12 mouse cellular contexts compared by ENCODE assay signal in genomic region chr19:36112007-36112406, GRCm38 (mm10). TPM values are rescaled to one million over a fixed set of nuclear protein-coding genes. Genes with fewer than 3 reads are reported as not detected.
DNase-seq lines count a peak whose midpoint lies in the region; ATAC-seq and TF ChIP-seq lines count a peak whose summit lies in the region.
"Had no signal": no experiment of that assay in that cellular context is flagged by ENCODE, and none has a peak within 500 bp of the region (broad histone marks: within the 10 kb centered on the region; RNA-seq: fewer than 3 reads in every experiment).

No protein-coding gene starts in this region.

- no peak for TF ChIP-seq CTCF in cerebellum, adult 2 months (IDR thresholded peaks at IDR 0.05; ENCODE audit: borderline replicate concordance, insufficient read depth, low read depth, low read length)

- no peaks in the 10 kb centered on the region for H3K9me3 ChIP-seq in heart, embryonic 16.5 days (replicated peaks; ENCODE audit: control insufficient read depth, low read length)
- no peaks in the 10 kb centered on the region for H3K9me3 ChIP-seq in heart, embryonic 10.5 days
- no peaks in the 10 kb centered on the region for H3K9me3 ChIP-seq in forebrain, embryonic 14.5 days (replicated peaks; ENCODE audit: control insufficient read depth, low read length)
- no peaks in the 10 kb centered on the region for H3K9me3 ChIP-seq in neural tube, embryonic 12.5 days

- no peak overlapping the region for H3K4me2 ChIP-seq in heart, embryonic 16.5 days (ENCODE audit: low read depth, low read length)
- H3K4me2 ChIP-seq in forebrain, embryonic 14.5 days (ENCODE audit: low read length) = peak overlapping the region; percentile 44
- peak overlapping the region; percentile 53 for H3K4me2 ChIP-seq in neural tube, embryonic 12.5 days (replicated peaks)

- H3K27ac ChIP-seq in heart, embryonic 16.5 days (ENCODE audit: low read length) = peak overlapping the region; percentile 61
- H3K27ac ChIP-seq in heart, embryonic 10.5 days = no peak overlapping the region
- H3K27ac ChIP-seq in forebrain, embryonic 14.5 days (ENCODE audit: low read depth, low read length) = no peak overlapping the region
- no peak overlapping the region for H3K27ac ChIP-seq in neural tube, embryonic 12.5 days
- no peak overlapping the region for H3K27ac ChIP-seq in cerebellum, adult 2 months (ENCODE audit: insufficient read depth, low read length)
- H3K27ac ChIP-seq: macrophage had no signal

- no peaks in the 10 kb centered on the region for H3K36me3 ChIP-seq in heart, embryonic 16.5 days (ENCODE audit: control insufficient read depth, insufficient read depth)
- H3K36me3 ChIP-seq in heart, embryonic 10.5 days = peaks cover 15% of the 10 kb centered on the region; the same call in 1 of the 2 replicates
- no peaks in the 10 kb centered on the region for H3K36me3 ChIP-seq in forebrain, embryonic 14.5 days (ENCODE audit: control insufficient read depth, insufficient read depth, low read length)
- no peaks in the 10 kb centered on the region for H3K36me3 ChIP-seq in neural tube, embryonic 12.5 days

- DNase-seq in heart, embryonic 10.5 days (ENCODE audit: low spot score) = no peak
- peak; percentile 39 for DNase-seq in forebrain, embryonic 14.5 days (ENCODE audit: low spot score)
- peak; percentile 42 for DNase-seq in layer of hippocampus, adult 11-12 months (ENCODE audit: low spot score)
- no peak for DNase-seq in urinary bladder, postnatal 4 days (ENCODE audit: low spot score in 2 of 2)
- DNase-seq in thymus, postnatal 10 days (ENCODE audit: low spot score in 2 of 2) = no peak
- no peak for DNase-seq in cerebellum, adult 2 months
- DNase-seq: cerebellum, adult 18-20 months had no signal

- TF ChIP-seq POLR2A in cerebellum, adult 2 months (IDR thresholded peaks at IDR 0.05; ENCODE audit: borderline replicate concordance, insufficient read depth, low read length) = no peak

- 52% methylated on average over 17 of the region's 17 CpGs for WGBS in heart, embryonic 16.5 days
- 49% methylated on average over 17 of the region's 17 CpGs for WGBS in heart, embryonic 10.5 days
- 28% methylated on average over 17 of the region's 17 CpGs for WGBS in forebrain, embryonic 14.5 days
- 23% methylated on average over 17 of the region's 17 CpGs for WGBS in neural tube, embryonic 12.5 days
- 39% methylated on average over 17 of the region's 17 CpGs for WGBS in cerebellum, adult 2 months

- H3K27me3 ChIP-seq in heart, embryonic 16.5 days (ENCODE audit: control insufficient read depth, insufficient read depth, low read length) = no peaks in the 10 kb centered on the region
- no peaks in the 10 kb centered on the region for H3K27me3 ChIP-seq in heart, embryonic 10.5 days (ENCODE audit: insufficient read depth, poor library complexity, severe bottlenecking)
- H3K27me3 ChIP-seq in forebrain, embryonic 14.5 days (replicated peaks; ENCODE audit: control insufficient read depth, insufficient read depth, low read length) = no peaks in the 10 kb centered on the region
- H3K27me3 ChIP-seq in neural tube, embryonic 12.5 days (replicated peaks) = no peaks in the 10 kb centered on the region
- no peaks in the 10 kb centered on the region for H3K27me3 ChIP-seq in cerebellum, adult 2 months (ENCODE audit: control insufficient read depth, insufficient read depth, low read length)
- H3K27me3 ChIP-seq: Patski had no signal

- no peak for ATAC-seq in heart, embryonic 16.5 days (replicated peaks; ENCODE audit: extremely low read depth, insufficient read depth, low FRiP score)
- peak; percentile 44; the same call in 1 of the 2 replicates for ATAC-seq in forebrain, embryonic 14.5 days
- ATAC-seq in neural tube, embryonic 12.5 days (ENCODE audit: low FRiP score, low read depth) = no peak

- no peak overlapping the region for H3K4me3 ChIP-seq in heart, embryonic 16.5 days (ENCODE audit: low read length)
- no peak overlapping the region for H3K4me3 ChIP-seq in heart, embryonic 10.5 days
- H3K4me3 ChIP-seq in forebrain, embryonic 14.5 days (ENCODE audit: low read depth, low read length) = peak overlapping the region; percentile 12; the same call in 1 of the 2 replicates
- H3K4me3 ChIP-seq in neural tube, embryonic 12.5 days = 0 out of 2 replicates have a peak overlapping the region, but pooled peaks have one; percentile 11
- no peak overlapping the region for H3K4me3 ChIP-seq in cerebellum, adult 2 months (replicated peaks; ENCODE audit: insufficient read depth, low read depth, low read length)

- H3K9ac ChIP-seq in heart, embryonic 16.5 days (ENCODE audit: low read length) = no peak overlapping the region
- H3K9ac ChIP-seq in forebrain, embryonic 14.5 days (ENCODE audit: low read length) = peak overlapping the region; percentile 43; the same call in 1 of the 2 replicates
- no peak overlapping the region for H3K9ac ChIP-seq in neural tube, embryonic 12.5 days

- H3K4me1 ChIP-seq in heart, embryonic 16.5 days (ENCODE audit: control insufficient read depth, insufficient read depth, low read length) = peaks cover 2% of the 10 kb centered on the region; the same call in 1 of the 2 replicates
- peaks cover 18% of the 10 kb centered on the region for H3K4me1 ChIP-seq in heart, embryonic 10.5 days
- H3K4me1 ChIP-seq in forebrain, embryonic 14.5 days (ENCODE audit: control insufficient read depth, insufficient read depth, low read length) = no peaks in the 10 kb centered on the region; the same call in 1 of the 2 replicates
- H3K4me1 ChIP-seq in neural tube, embryonic 12.5 days = peaks cover 6% of the 10 kb centered on the region
- H3K4me1 ChIP-seq in cerebellum, adult 2 months (ENCODE audit: control insufficient read depth, insufficient read depth, low read length) = no peaks in the 10 kb centered on the region

RNA-seq across cellular contexts. Expression of gene Ankrd1, which starts 7.9 kb away (rescaled TPM):
- polyA plus RNA-seq in heart, embryonic 16.5 days (2015; fragmentation: Nextera tagmentation; extraction: Ambion mirVana) = 427 and 514 TPM in 2 replicates
- polyA plus RNA-seq in heart, embryonic 10.5 days (2016; fragmentation: Nextera tagmentation; extraction: Ambion mirVana) = 212 and 390 TPM in 2 replicates
- not detected in 2 replicates for polyA plus RNA-seq in forebrain, embryonic 14.5 days (2014; fragmentation: Nextera tagmentation; extraction: Ambion mirVana)
- 0.30 and 0.98 TPM in 2 replicates for polyA plus RNA-seq in neural tube, embryonic 12.5 days (2016; fragmentation: Nextera tagmentation; extraction: Ambion mirVana)
- polyA plus RNA-seq in cerebellum, adult 2 months (2012; rRNA removed) = 0.05 and 0.07 TPM in 2 replicates
- polyA plus RNA-seq: macrophage had no signal

RNA-seq across cellular contexts. Expression of gene Rpp30, which starts 28.5 kb away (rescaled TPM):
- polyA plus RNA-seq in heart, embryonic 16.5 days (2015; fragmentation: Nextera tagmentation; extraction: Ambion mirVana) = 45.2 and 48.1 TPM in 2 replicates
- 61.1 and 72.2 TPM in 2 replicates for polyA plus RNA-seq in heart, embryonic 10.5 days (2016; fragmentation: Nextera tagmentation; extraction: Ambion mirVana)
- polyA plus RNA-seq in forebrain, embryonic 14.5 days (2014; fragmentation: Nextera tagmentation; extraction: Ambion mirVana) = 89.6 and 104 TPM in 2 replicates
- 82.7 and 84.6 TPM in 2 replicates for polyA plus RNA-seq in neural tube, embryonic 12.5 days (2016; fragmentation: Nextera tagmentation; extraction: Ambion mirVana)
- 28.7 and 32.7 TPM in 2 replicates for polyA plus RNA-seq in cerebellum, adult 2 months (2012; rRNA removed)

RNA-seq across cellular contexts. Expression of gene Htr7, which starts 54.7 kb away (rescaled TPM):
- polyA plus RNA-seq in heart, embryonic 16.5 days (2015; fragmentation: Nextera tagmentation; extraction: Ambion mirVana) = 0.20 and 0.74 TPM in 2 replicates
- not detected in 2 replicates for polyA plus RNA-seq in heart, embryonic 10.5 days (2016; fragmentation: Nextera tagmentation; extraction: Ambion mirVana)
- polyA plus RNA-seq in forebrain, embryonic 14.5 days (2014; fragmentation: Nextera tagmentation; extraction: Ambion mirVana) = 2.0 and 3.4 TPM in 2 replicates
- polyA plus RNA-seq in neural tube, embryonic 12.5 days (2016; fragmentation: Nextera tagmentation; extraction: Ambion mirVana) = 3.2 and 3.4 TPM in 2 replicates
- 6.0 and 8.0 TPM in 2 replicates for polyA plus RNA-seq in cerebellum, adult 2 months (2012; rRNA removed)
- polyA plus RNA-seq: Patski; stomach, embryonic 14.5 days had no signal

Comparison
In these comparisons a context has a peak if more than half of its experiments do, and no peak if none do; other contexts are left out.
1. H3K4me3 ChIP-seq: peak in forebrain, embryonic 14.5 days (single experiment) and neural tube, embryonic 12.5 days (single experiment); none in heart, embryonic 16.5 days (single experiment), heart, embryonic 10.5 days (single experiment) and cerebellum, adult 2 months (single experiment).
2. DNase-seq: peak in forebrain, embryonic 14.5 days (single experiment) and layer of hippocampus, adult 11-12 months (single experiment); none in heart, embryonic 10.5 days (single experiment), urinary bladder, postnatal 4 days (0 of 2), thymus, postnatal 10 days (0 of 2) and cerebellum, adult 2 months (0 of 2).
3. RNA of gene Ankrd1, which starts 7.9 kb away (polyA plus RNA-seq): 427 to 514 TPM in heart, embryonic 16.5 days and 212 to 390 TPM in heart, embryonic 10.5 days; 0.30 to 0.98 TPM in neural tube, embryonic 12.5 days, 0.05 to 0.07 TPM in cerebellum, adult 2 months and not detected in forebrain, embryonic 14.5 days; every median in the first group is over 100 times any median in the second.